Comparison of ENCODE assay signal across 23 mouse cellular contexts in the genomic region with DNA sequence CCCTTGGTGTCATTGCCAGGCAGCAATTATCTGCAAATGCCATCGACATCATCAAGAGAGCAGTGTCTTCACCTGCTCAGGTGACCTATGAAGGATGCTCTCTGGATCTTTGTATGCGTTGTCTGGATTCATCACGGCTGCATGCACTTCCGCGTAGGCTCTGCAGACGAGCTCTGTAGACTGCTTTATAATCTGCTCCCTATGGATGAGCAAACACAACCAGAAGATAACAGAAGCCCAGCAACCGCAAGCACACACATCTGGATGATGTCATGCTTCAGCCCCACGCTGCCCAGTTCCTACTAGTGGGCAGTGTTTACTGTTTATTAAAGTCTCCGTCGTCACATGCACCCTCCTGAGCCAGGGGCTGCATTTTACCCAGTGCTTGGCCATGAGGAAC. TPM values are rescaled to one million over a fixed set of nuclear protein-coding genes. Genes with fewer than 3 reads are reported as not detected.
A peak's percentile ranks its signal among the peaks of the same experiment; 100 is the strongest.
DNase-seq lines count a peak whose midpoint lies in the region; ATAC-seq and TF ChIP-seq lines count a peak whose summit lies in the region.
"Had no signal": no experiment of that assay in that cellular context is flagged by ENCODE, and none has a peak within 500 bp of the region (broad histone marks: within the 10 kb centered on the region; RNA-seq: fewer than 3 reads in every experiment).

No protein-coding gene starts in this region.

- H3K4me2 ChIP-seq in heart, embryonic 14.5 days (ENCODE audit: low read length): no peak overlapping the region
- H3K4me2 ChIP-seq in hindbrain, embryonic 11.5 days (replicated peaks; ENCODE audit: low read depth, low read length): no peak overlapping the region
- H3K4me2 ChIP-seq: embryonic facial prominence, embryonic 13.5 days; forebrain, embryonic 12.5 days had no signal

- no peaks in the 10 kb centered on the region for H3K27me3 ChIP-seq in heart, adult 2 months (ENCODE audit: control insufficient read depth, insufficient read depth, low read length)
- no peaks in the 10 kb centered on the region for H3K27me3 ChIP-seq in heart, embryonic 14.5 days (ENCODE audit: control insufficient read depth, insufficient read depth, low read length)
- no peaks in the 10 kb centered on the region for H3K27me3 ChIP-seq in hindbrain, embryonic 11.5 days (ENCODE audit: control insufficient read depth, insufficient read depth, low read length)
- H3K27me3 ChIP-seq: embryonic facial prominence, embryonic 13.5 days; forebrain, embryonic 12.5 days had no signal

- H3K4me3 ChIP-seq in heart, adult 2 months: no peak overlapping the region
- H3K4me3 ChIP-seq in heart, embryonic 14.5 days (ENCODE audit: control insufficient read depth in 1 of 2, insufficient read depth in 1 of 2, low read depth in 1 of 2, low read length in 2 of 2): no peak overlapping the region
- no peak overlapping the region for H3K4me3 ChIP-seq in layer of hippocampus, adult 2 months
- no peak overlapping the region for H3K4me3 ChIP-seq in hindbrain, embryonic 11.5 days (ENCODE audit: low read depth, low read length)
- H3K4me3 ChIP-seq: embryonic facial prominence, embryonic 13.5 days; forebrain, embryonic 12.5 days; gastrocnemius, adult 2 months; hindbrain, embryonic 10.5 days had no signal

- no peak for DNase-seq in heart, adult 2 months
- DNase-seq in heart, postnatal 25 days (ENCODE audit: low spot score): no peak
- no peak for DNase-seq in heart, adult 11 months
- no peak for DNase-seq in layer of hippocampus, adult 2 months (ENCODE audit: low spot score in 2 of 2)
- DNase-seq in layer of hippocampus, postnatal 14 days (ENCODE audit: low spot score in 2 of 2): no peak
- no peak for DNase-seq in hindbrain, embryonic 11.5 days (ENCODE audit: low spot score)
- DNase-seq: adrenal gland, postnatal 10 days; cerebellum, adult 11 months; cerebellum, adult 9-10 months; cerebellum, postnatal 25 days; gastrocnemius, adult 2 months; gastrocnemius, postnatal 25 days; kidney, adult 8-10 months had no signal

- 68% methylated on average over 10 of the region's 10 CpGs for WGBS in heart, adult 2 months
- WGBS in heart, embryonic 14.5 days: 48% methylated on average over 10 of the region's 10 CpGs
- 90% methylated on average over 10 of the region's 10 CpGs for WGBS in hindbrain, embryonic 11.5 days

- TF ChIP-seq EP300 in heart, adult 2 months (IDR thresholded peaks at IDR 0.05; ENCODE audit: insufficient read depth, low read depth, low read length): no peak

- peak overlapping the region; percentile 17; the same call in 1 of the 2 replicates for H3K27ac ChIP-seq in heart, adult 2 months
- peak overlapping the region; percentile 71 to 92 for H3K27ac ChIP-seq in heart, embryonic 14.5 days (replicated peaks in 1 of 2; ENCODE audit: control insufficient read depth in 1 of 2, insufficient read depth in 1 of 2, low read depth in 2 of 2, low read length in 2 of 2)
- peak overlapping the region; percentile 86 for H3K27ac ChIP-seq in layer of hippocampus, adult 2 months
- H3K27ac ChIP-seq in hindbrain, embryonic 11.5 days (ENCODE audit: low read depth, low read length): no peak overlapping the region
- H3K27ac ChIP-seq: embryonic facial prominence, embryonic 13.5 days; forebrain, embryonic 12.5 days; hindbrain, embryonic 10.5 days had no signal

- no peaks in the 10 kb centered on the region for H3K9me3 ChIP-seq in heart, embryonic 14.5 days (ENCODE audit: control insufficient read depth, low read length)
- no peaks in the 10 kb centered on the region for H3K9me3 ChIP-seq in hindbrain, embryonic 11.5 days (ENCODE audit: control insufficient read depth, low read length)
- H3K9me3 ChIP-seq: embryonic facial prominence, embryonic 13.5 days; forebrain, embryonic 12.5 days; hindbrain, embryonic 10.5 days had no signal

- intact Hi-C loops in heart, adult 2 months (cut with DNase I): no loop called here
- intact Hi-C loops in heart, postnatal 25 days (cut with DNase I): no loop called here

- H3K36me3 ChIP-seq in heart, adult 2 months (ENCODE audit: control insufficient read depth, insufficient read depth, low read length): peaks cover 21% of the 10 kb centered on the region
- H3K36me3 ChIP-seq in heart, embryonic 14.5 days (ENCODE audit: control insufficient read depth, insufficient read depth, low read length): peaks cover 44% of the 10 kb centered on the region
- 0 out of 2 replicates have a peak, but pooled peaks cover 3% of the 10 kb centered on the region for H3K36me3 ChIP-seq in hindbrain, embryonic 11.5 days (ENCODE audit: control insufficient read depth, insufficient read depth, low read length)

- no peak for TF ChIP-seq CTCF in heart, adult 2 months (IDR thresholded peaks at IDR 0.05)
- TF ChIP-seq CTCF in layer of hippocampus, adult 2 months (conservative IDR thresholded peaks at IDR 0.05): no peak

- no peaks in the 10 kb centered on the region for H3K79me2 ChIP-seq in heart, adult 2 months (replicated peaks; ENCODE audit: control insufficient read depth, insufficient read depth, low read length)

- H3K9ac ChIP-seq in heart, adult 2 months (ENCODE audit: low read depth, low read length): no peak overlapping the region
- no peak overlapping the region for H3K9ac ChIP-seq in heart, embryonic 14.5 days (ENCODE audit: low read length)
- H3K9ac ChIP-seq in hindbrain, embryonic 11.5 days (ENCODE audit: low read depth, low read length): no peak overlapping the region
- H3K9ac ChIP-seq: embryonic facial prominence, embryonic 13.5 days; forebrain, embryonic 12.5 days had no signal

- no peak for ATAC-seq in heart, embryonic 14.5 days (ENCODE audit: insufficient number of reproducible peaks, insufficient read depth, low FRiP score, low read depth)
- ATAC-seq in hindbrain, embryonic 11.5 days (ENCODE audit: low FRiP score): no peak
- ATAC-seq: forebrain, embryonic 16.5 days; hindbrain, embryonic 16.5 days; inflammation-experienced regulatory T-cells, adult 6 months; intestine, postnatal 0 days had no signal

- H3K4me1 ChIP-seq in heart, adult 2 months (ENCODE audit: control insufficient read depth, insufficient read depth, low read length): peaks cover 5% of the 10 kb centered on the region
- H3K4me1 ChIP-seq in heart, embryonic 14.5 days (ENCODE audit: control insufficient read depth in 2 of 2, insufficient read depth in 2 of 2, low read length in 2 of 2): peaks cover 12 to 29% of the 10 kb centered on the region in 2 experiments
- H3K4me1 ChIP-seq in hindbrain, embryonic 11.5 days (replicated peaks; ENCODE audit: control insufficient read depth, insufficient read depth, low read length): no peaks in the 10 kb centered on the region
- H3K4me1 ChIP-seq: embryonic facial prominence, embryonic 13.5 days; forebrain, embryonic 12.5 days; hindbrain, embryonic 10.5 days had no signal

- TF ChIP-seq POLR2A in heart, adult 2 months (IDR thresholded peaks at IDR 0.05; ENCODE audit: insufficient read depth, low read depth, low read length): no peak

RNA-seq across cellular contexts. Expression of a gene that starts 34.0 kb away (rescaled TPM):
- total RNA-seq in heart, adult 2 months (2021): 10 to 100 TPM; 48.3 to 59.6 TPM
- 37.1 and 61.5 TPM in 2 replicates for polyA plus RNA-seq in heart, adult 2 months (2012; rRNA removed)
- 10 to 100 TPM; 54.5 to 56.3 TPM for total RNA-seq in heart, postnatal 25 days (2021)
- 61.4 and 68.0 TPM in 2 replicates for polyA plus RNA-seq in heart, embryonic 14.5 days (2014; fragmentation: Nextera tagmentation; extraction: Ambion mirVana)
- total RNA-seq in layer of hippocampus, adult 2 months (2021): 10 to 100 TPM; 37.7 to 42.4 TPM
- total RNA-seq in layer of hippocampus, postnatal 14 days (2021): 10 to 100 TPM; 30.5 to 31.1 TPM
- polyA plus RNA-seq in hindbrain, embryonic 11.5 days (2014; fragmentation: Nextera tagmentation; extraction: Ambion mirVana): 52.1 and 56.5 TPM in 2 replicates

RNA-seq across cellular contexts. Expression of a gene that starts 58.3 kb away (rescaled TPM):
- 10 to 100 TPM; 51.4 to 53.5 TPM for total RNA-seq in heart, adult 2 months (2021)
- 79.4 and 143 TPM in 2 replicates for polyA plus RNA-seq in heart, adult 2 months (2012; rRNA removed)
- 10 to 100 TPM; 53.2 to 55.7 TPM for total RNA-seq in heart, postnatal 25 days (2021)
- polyA plus RNA-seq in heart, embryonic 14.5 days (2014; fragmentation: Nextera tagmentation; extraction: Ambion mirVana): 91.1 and 93.2 TPM in 2 replicates
- 10 to 100 TPM; 19.1 to 20.4 TPM for total RNA-seq in layer of hippocampus, adult 2 months (2021)
- total RNA-seq in layer of hippocampus, postnatal 14 days (2021): 10 to 100 TPM; 20.5 to 28.1 TPM
- 45.2 and 60.5 TPM in 2 replicates for polyA plus RNA-seq in hindbrain, embryonic 11.5 days (2014; fragmentation: Nextera tagmentation; extraction: Ambion mirVana)
- total RNA-seq: granulocyte monocyte progenitor cell, adult 5-6 weeks; MEL had no signal
- polyA plus RNA-seq: inflammation-experienced regulatory T-cells, adult 6 months had no signal
